Mouse (Mus musculus) frontal cortex, postnatal 25 days (tissue): ENCODE results near the gene Lamtor1.
"Not testable (repeated sequence)": the region's sequence is repeated elsewhere in the genome, so short reads cannot be mapped to it uniquely, and the experiment has no call there.

Experiments
- DNase-seq, 2 experiments: peaks; one replicate each; pipeline ENCODE4 v3.0.0; 2022; ENCODE audit warnings: low spot score in 2 of 2

The Lamtor1 gene

DNA sequence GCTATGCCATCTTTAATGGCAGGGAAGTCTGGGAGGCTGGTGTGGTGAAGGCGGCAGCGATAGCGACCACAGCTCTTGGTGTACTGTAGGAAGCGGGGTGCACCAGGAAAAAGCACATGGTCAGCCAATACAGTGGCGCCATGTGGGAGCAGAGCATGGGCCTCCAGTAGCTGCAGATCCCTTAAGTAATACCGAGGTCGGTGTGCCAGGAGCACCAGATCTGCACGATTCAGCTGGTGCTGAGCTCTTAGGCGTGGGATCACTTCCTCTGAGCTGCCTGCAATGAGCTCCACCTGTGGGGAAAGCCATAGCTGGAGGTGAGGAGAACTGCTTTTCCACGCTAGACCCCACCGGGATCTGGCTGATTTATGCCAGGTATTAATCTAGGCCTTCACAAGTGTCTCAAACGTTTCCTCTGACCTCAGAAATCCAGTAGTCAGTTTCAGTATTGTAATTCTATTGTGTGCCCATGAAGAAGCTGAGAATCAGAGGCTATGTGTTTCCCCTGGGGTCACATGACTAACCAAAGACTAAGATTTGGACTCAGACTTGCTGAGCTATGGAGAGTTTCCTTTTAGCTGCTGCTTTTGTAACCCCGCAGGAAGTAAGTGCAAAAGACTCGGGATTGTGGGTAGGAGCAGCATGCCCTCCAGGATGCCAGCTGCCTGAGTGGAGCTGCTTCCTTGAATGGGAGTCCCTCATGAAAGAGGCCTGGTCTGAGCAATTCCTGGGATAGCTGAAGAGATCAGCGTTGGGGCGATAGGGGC, 5.2 kb upstream of the Lamtor1 start:
- no peak for DNase-seq

DNA sequence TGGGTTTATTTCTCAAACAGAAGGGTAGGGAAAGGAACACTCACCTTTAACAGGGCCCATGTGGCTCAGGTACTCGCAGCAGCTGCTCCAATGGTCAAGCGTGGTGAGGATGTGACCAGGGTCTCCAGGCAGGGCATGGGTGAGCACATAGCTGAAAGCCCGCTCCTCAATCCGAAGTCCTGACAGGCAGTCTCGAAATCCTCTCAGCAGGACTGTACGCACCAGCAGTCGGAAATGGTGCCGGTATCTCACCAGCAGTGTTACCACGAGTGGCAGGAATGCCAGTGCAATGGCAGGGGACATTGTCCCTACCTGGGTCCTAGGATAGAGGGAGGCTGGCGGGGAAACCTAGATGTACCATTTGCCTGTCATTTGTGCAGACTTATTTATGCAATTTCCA, 3.7 kb upstream of the Lamtor1 start:
- no peak for DNase-seq

DNA sequence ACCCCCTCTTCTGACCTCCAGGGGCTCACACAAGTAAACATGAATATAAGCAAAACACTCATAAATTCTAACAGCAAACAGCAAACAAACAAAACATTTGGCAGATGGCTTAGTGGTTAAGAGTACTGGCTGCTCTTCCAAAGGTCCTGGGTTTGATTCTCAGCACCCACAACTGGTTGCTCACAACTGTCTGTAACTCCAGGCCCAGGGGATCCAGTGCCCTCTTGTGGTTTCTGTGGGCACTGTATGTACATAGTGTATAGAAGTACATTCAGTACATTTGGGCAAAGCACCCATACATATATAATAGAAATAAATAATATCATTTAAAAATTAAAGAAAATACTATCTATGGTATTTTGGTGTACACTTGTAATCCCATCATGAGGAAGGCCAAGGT, 2.9 kb upstream of the Lamtor1 start:
- DNase-seq, result no peak

DNA sequence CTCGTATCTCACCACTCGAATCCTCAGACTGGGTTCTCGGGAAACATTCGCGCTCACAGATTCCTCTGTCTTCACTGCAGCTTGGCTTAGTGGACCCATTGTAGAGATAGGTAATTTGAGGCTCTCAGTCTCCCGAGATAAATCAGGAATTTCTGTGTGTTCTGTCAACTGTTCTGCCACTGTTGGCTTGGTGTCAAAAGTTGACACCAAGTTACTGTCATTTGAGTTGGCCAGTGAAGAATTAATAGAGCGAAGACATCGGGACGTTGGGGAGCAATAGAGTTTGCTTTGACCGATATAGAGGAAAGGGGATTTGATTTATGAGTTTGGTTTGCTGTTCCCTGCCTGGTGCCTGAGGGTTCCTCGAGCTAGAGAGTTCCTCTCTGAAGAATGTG, 580 bp downstream of the Lamtor1 start, which contains the start of gene Tomt:
Tomt (minus strand) TSS at position 73 of the 395 bp plus-strand sequence.
- no peak for DNase-seq

DNA sequence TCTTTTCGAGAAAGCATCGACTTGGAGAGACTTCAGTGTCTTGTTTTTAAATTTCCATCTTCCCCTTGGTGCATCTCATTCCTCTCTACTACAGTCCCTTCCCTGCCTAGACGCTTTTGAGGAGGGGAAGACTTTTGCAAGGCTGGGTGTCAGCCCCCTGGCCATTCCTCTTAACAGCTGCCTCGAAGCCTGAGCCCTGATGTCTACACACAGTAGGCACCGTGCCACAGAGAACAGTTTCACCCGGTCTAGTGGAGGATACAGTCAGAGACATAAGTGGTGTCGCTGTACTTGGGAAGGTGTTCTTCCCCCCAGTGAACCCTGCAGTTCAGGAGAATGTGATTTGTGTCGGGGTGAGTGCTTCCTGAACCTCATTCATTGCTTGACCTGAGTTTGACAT, 992 bp downstream of the Lamtor1 start:
- DNase-seq, result no peak

DNA sequence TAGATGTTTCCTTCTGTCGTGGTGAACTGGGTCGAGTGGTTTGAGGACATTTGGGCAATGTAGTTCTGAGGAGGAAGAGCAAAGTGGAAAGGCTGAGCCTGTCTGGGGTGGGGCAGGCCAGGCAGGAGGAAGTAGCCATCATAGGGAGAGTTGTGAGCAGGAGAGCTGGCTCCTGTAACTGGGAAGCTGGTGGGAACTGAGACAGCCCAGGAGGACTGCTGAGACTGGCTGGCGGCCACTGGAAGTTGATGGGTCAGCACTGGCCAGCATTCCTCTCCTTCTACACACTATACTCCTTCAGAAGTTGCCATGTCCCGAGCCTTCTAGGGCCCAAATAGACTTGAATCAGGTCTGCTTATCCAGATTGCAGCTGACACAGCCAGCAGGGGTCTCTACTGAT, 2.7 kb downstream of the Lamtor1 start:
- DNase-seq, result no peak

DNA sequence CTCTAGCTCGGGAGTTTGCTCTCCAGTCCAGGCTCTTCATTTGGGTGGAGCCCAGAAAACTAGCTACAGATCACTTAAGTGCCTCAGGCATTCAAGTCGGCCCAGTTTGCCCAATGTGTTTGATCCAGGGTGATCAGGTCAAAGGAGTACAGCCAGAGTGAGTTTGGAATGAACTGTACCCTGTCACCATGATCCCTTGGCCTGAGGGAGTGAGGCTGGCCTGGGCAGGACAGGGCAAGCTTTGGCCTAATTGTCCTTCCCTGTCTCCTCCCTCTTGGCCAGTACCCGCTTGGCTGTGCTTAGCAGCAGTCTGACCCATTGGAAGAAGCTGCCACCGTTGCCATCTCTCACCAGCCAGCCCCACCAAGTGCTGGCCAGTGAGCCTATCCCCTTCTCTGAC, 4.4 kb downstream of the Lamtor1 start:
- no peak for DNase-seq

DNA sequence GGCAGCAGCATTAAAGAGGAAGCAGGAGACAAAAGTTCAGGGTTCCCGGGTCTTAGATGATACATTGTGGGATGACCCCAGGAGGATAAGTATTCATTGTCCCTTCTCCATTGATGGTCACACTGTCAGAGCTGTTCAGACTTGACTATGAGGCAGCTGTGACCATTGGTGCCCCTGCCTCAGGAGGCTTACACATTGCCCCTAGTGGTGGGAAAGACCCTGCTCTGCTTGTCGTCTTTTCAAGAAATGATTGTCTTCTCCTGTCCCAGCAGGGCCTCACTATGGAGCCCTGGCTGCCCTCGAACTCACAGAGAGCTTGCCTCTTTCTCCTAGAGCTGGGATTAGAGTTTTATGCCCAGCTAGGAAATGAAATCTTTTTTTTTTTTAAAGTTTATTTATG, 6.3 kb downstream of the Lamtor1 start:
- no peak for DNase-seq

DNA sequence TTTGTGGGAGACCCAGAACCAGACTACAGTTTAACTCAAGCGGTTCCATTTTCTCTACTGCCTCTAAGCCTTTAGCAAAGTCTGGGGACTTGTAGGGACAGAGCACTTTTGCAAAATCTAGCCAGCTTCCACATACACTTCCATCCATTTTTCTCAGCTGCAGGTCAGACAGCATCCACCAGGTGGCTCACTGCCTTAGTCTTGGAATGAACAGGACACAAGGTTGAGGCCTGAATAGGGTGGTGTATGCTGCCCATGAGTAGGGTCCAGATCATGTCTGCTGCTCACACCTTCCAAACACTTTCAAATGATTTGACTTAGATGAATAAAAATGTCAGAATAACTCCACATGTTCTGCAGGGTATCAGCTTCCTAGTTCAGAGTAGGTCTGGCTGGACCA, 12.4 kb downstream of the Lamtor1 start:
- DNase-seq, result peak; percentile 39 to 57

DNA sequence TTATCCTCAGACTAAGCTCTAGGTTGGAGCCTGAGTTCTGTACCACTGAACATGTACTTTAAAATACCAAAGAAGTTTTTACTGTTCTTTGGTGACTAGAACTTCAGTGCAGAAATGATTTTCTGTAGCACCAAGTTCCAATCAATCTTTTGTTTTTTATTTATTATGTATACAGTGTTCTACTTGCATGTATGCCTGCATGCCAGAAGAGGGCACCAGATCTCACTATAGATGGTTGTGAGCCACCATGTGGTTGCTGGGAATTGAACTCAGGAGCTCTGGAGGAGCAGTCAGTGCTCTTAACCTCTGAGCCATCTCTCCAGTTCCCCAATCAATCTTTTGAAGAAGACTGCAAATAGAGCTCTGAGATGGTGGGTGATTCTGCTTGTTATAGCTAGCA, 20.2 kb downstream of the Lamtor1 start:
- not testable (repeated sequence) for DNase-seq

DNA sequence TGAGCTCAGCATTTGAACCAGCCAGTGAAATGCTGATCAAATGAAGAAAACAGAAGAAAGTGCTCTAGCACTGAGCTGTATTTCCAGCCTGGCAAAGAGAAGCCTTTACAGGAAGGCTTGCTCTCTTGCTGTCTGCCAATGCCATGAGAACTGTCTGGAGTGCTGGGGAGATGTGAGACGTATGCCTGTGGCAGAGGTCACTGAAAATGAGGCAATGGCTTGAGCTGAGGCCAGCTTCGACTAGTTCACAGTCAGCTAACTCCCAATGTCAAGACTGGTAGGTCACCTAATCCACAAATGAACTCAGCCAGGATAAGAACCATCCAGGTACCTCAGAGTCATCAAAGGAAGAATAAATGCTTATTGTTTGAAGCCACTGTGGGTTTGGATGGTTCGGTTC, 22.4 kb downstream of the Lamtor1 start:
- DNase-seq, result no peak

DNA sequence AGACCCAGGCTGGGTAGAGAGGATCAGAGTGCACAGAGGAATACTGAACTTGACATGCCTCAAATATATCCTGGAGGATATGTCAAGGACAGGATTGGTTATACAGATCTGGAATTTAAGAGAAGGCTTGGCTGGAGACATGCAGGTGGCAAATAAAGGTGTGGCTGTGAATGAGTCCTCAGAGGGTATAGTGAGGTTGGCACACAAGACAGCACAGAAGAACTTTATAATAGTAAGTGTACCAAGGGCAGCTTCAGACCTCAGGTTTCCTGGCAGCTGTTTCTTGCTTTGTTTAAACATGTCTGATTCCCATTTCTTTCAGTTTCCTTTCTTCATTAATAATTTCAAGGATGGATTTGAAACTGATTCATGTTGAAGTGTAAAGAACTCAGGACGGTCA, 26.8 kb downstream of the Lamtor1 start:
- no peak for DNase-seq

DNA sequence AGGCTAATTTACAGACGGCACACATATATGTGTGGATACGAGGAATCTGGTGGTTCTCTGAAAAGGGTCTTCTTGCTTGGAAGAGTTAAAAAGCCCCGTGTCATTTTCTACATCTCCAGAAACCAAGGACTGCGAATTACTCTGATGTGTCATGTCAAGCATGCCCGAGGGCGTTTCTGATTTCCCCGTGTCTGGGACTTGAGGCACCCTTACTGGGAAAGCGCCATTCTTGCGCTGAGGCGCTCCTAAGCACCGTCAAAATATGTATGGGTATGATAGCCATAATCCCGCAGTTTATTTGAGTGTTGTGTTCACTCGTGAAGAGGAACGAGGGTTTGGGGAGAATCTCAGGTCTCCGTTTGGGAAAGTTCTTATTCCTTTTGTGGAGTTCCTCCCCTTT, 27.6 kb downstream of the Lamtor1 start:
- no peak for DNase-seq

DNA sequence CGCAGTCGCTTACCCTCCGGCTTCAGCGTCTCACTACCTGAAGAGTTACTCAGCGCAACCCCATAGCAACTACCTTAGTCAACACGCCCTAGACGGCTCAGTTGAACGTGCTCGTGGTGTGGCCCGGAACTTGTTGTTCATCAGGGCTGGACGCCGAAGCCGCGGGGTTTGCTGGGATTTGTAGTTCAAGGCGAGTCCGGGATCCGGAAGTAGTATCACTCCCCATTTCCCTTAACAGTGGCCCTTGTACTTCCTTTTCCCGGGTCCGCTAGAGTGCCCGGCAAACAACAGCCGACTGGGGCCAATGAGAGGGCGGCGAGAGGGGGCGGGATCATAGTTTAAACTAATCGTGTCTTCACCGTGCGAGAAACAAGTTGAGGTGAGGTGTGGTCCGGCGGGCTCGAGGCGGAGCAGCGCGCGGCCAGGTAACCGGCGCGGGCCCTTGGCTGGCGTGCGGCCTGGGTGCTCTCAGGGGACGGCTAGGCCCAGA, 28.1 kb downstream of the Lamtor1 start, which contains the start of the genes Lrrc51 and Numa1:
Lrrc51 (minus strand) TSS at position 145 of the 490 bp plus-strand sequence.
Numa1 (plus strand) TSS at position 361 of the 490 bp plus-strand sequence.
- DNase-seq, result peak; percentile 90 to 93

DNA sequence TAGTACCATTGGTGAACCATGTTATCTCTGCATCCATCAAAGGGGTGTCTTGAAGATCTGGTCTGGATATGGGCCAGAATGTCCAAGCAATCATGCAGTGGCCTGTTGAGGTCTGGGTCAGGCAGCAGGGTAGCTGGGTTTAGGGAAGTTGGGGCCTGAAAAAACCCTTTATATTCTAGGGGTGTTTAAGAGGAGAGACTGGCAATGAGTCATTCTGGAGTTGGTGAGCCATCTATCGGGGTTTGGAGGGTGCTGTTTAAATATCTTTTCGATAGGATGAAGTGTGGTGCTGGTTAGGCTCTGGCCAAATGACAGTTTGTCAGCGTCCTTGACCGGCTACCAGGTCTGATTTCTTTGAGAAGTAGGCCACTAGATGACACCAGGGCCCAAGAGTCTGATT, 30.3 kb downstream of the Lamtor1 start:
- DNase-seq, result no peak

DNA sequence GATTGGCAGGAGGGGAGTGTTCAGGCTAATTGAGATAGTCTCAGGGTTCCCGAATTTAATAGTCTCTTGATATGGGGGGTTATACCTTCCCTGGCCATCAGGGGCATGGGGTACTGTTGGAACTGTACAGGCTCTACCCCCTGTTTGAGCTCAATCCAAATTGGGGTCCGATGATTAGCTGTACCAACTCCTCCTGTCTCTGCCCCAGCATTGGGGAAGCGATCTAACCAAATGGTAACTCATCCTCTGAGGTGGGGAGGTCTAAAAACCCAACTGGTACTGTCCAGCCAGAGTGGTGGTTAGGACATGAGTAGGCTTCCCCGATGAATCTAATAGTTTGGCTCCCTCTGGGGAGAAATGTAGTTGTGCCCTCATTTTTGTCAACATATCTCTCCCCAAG, 31.3 kb downstream of the Lamtor1 start:
- DNase-seq, result no peak

DNA sequence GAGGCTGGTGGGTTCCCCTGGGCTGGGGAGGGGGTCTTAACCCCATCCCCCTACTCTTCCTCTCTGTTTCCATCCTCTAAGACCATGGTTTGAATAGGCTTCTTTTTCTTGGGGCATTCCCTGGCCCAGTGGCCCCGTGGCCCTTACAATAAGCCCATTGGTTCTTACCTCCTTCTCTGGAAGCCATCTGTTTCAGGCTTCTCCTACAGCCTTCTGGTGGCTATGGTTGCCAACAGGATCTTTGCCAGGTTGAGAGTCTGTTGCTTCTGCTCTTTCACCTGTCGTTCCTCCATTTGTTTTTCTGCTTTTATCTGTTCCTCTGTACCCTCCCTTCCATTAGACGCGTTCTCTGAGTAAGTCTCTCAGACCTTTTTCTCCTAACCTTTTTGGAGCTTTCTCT, 31.9 kb downstream of the Lamtor1 start:
- DNase-seq, result no peak

DNA sequence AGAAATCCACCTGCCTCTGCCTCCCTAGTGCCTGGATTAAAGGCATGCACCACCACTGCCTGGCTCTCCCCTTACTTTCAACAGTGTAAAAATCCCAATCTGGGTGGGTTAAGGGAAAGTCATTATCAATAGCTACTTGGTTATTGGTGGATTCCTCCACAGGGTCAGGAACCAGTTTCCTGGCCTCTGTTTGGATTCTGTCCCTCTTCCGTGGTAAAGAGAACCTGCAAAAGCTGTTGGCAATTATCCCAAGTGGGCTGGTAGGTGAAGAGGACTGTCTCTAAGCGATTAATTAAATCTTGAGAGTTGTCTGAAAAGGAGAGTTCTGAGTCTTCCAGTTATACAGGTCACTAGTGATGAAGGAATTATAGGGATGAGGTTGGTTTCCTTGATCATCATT, 32.6 kb downstream of the Lamtor1 start:
- no peak for DNase-seq

DNA sequence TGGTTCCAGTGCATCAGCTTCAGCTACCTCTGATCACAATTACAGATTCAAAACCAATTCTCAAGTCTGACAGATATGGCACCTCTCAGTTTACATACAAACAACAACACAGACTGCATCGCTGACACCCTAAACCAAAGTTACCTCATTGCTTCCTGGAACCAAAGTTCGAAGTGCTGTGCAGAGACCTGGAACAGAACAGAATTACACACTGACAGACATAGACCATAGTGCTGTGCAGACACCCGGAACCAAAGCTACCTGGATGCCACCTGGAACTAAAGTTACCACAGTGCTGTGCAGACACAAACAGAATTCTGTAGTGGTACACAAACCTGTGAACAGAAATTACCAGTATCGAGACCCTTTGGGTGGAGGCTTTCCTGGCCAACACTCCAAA, 34.1 kb downstream of the Lamtor1 start:
- no peak for DNase-seq

DNA sequence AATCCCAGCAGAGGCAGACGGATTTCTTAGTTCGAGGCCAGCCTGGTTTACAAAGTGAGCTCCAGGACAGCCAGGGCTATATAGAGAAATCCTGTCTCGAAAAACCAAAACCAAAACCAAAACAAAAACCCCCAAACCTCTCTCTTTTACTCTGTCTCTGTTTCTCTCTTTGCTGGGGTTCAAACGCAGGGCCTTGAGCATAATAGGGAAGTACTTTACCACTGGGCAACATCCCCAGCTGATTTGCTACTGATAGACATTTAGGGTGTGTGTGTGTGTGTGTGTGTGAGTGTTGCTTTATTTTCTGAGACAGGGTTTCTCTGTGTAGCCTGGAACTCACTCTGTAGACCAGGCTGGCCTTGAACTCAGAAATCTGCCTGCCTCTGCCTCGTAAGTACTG, 43.3 kb downstream of the Lamtor1 start:
- not testable (repeated sequence) for DNase-seq

DNA sequence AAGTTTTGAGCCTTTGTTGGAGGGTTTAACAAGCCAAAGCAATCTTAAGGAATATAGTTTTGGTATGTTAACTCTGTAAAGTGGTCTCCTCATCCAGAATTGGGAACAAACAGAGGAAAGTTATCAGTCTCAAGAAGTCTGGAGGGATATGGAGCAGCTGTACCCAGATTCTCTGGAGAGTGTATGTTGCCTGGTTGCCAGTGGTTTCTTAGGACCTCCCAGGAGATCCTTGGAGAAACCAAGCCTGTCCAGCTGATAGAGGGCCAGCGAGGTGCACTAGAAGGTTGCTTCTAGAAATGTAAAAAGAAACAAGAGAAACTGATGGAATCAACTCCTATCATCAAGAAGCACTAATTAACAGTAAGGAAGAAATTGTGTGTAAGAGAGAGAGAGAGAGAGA, 45.9 kb downstream of the Lamtor1 start:
- DNase-seq, result no peak

DNA sequence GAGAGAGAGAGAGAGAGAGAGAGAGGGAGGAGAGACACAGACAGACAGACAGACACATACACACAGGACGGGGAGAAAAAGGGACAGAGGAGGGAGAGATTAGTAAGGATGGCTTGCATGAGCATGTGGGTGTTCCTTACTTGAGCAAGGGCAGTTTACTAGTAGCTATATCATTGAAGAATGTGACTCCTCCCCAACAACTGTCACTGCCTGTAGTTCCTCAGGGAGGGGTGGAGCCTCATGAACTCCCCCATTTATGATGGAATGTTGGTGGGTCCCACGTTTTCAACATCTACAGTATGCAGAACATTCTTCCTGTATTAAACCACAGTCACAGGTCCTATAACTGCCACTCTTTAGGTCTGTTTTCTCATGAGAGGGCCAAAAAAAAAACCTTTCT, 46.4 kb downstream of the Lamtor1 start:
- DNase-seq, result no peak

DNA sequence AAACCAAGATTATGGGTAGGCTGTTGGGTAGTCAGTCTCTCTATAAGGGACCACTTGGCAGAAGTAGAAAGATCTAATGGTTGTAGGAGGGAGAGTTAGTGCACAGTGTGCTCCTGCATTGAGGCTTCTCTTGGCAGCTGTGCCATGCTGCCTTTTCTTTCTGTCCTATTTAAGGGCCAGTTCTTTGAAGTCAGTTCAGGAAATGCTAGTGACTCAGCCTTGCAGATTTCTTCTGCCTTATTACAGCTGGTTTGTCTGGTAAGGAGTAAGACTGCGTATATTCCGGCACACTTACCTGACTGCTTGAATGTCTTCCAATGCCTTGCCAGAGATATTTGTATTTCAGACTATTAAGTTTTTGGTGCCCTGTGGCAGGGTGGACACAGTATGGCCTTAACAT, 48.5 kb downstream of the Lamtor1 start:
- no peak for DNase-seq

DNA sequence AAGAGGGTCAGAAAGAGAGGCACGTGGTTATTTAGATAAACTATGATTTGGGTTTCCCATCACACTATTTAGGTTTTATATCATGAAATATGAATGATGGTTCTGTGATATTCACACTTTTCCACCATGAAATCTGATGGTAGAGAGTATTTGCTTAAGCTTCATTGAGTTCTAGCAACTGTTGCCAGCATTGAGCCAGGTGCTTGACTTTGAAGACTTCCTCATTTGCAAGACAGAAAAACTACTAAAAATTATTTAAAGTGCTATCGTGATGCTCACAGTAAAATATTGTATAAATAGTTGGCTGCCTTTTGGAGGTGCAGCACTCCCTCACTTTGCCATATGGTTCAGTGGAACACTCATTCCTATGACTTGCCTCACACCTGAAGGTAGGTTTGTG, 49.6 kb downstream of the Lamtor1 start:
- no peak for DNase-seq
